Mouse (Mus musculus): ENCODE measurements around the gene Bcl9.

DNA sequence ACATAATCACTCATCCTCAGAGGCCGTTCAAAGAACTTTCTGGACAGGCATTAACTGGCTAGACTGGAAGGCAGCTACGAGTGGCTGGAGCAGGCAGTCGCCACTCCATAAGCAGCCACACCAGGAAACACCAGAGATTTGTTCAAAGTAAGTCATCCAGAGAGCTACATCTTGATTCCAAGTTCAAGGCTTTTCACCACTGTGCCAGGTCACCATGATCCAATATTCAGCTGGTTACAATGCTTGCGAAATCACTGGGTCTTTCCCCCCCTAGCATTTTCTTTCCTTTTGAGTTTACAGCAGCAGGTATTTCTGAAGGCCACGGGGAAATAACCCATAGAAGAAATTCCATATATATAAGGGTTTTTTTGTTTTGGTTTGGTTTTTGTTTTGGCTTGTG is 72.5 kb downstream of the Bcl9 start:
- TF ChIP-seq CTCF (IDR thresholded peaks at IDR 0.05; ENCODE audit: borderline replicate concordance, control insufficient read depth, extremely low read depth, insufficient read depth, low read length, poor library complexity) = no peak
- TF ChIP-seq POLR2A (IDR thresholded peaks at IDR 0.05; ENCODE audit: control insufficient read depth, extremely low read depth, insufficient read depth, low read length, poor library complexity) = no peak

Measured in thymus, adult 2 months (tissue).